Mouse (Mus musculus) neutrophil, adult 65 days (primary cell): ENCODE data around the gene Cldn12. TPM values are rescaled to one million over a fixed set of nuclear protein-coding genes. Genes with fewer than 3 reads are reported as not detected.

ENCODE experiments used
- total RNA-seq: library from RNA; stranded (reverse); gene quantifications from 2 replicates; pipeline ENCODE4 v1.2.4, GENCODE M21; 2023

The Cldn12 gene
- 2.4 and 3.3 TPM in 2 replicates for total RNA-seq

GRCm38 (mm10) chr5:5514196-5515076 is at the start of gene Cldn12:
Gene Cldn12, minus strand, starts transcription at chr5:5514958.

GRCm38 (mm10) chr5:5559079-5559740 is 44.5 kb upstream of the Cldn12 start, which contains the start of gene Gtpbp10:
Gene Gtpbp10, minus strand, starts transcription at chr5:5559538.

GRCm38 (mm10) chr5:5479043-5479442 is 35.7 kb downstream of the Cldn12 start, which contains the start of gene 1700015F17Rik:
Gene 1700015F17Rik, minus strand, starts transcription at chr5:5479143.

Other genes starting within 250 kb of the Cldn12 start
- gene Cdk14, start 94.6 kb downstream of the Cldn12 start, total RNA-seq: 3.2 and 4.5 TPM in 2 replicates
- gene 1700015F17Rik, start 35.8 kb downstream of the Cldn12 start, total RNA-seq: not detected in 2 replicates
- 9.4 and 9.6 TPM in 2 replicates for gene Gtpbp10, start 44.6 kb upstream of the Cldn12 start, total RNA-seq
- not detected in 2 replicates for gene Gm8773, start 58.8 kb upstream of the Cldn12 start, total RNA-seq
- gene Cfap69, start 149.3 kb upstream of the Cldn12 start, total RNA-seq: not detected in 2 replicates
- gene Steap2, start 179.6 kb upstream of the Cldn12 start, total RNA-seq: not detected in 2 replicates
- not detected in 2 replicates for gene Steap1, start 234.4 kb upstream of the Cldn12 start, total RNA-seq